Mouse (Mus musculus): Measurements from ENCODE around the gene Pacs1. TPM values are rescaled to one million over a fixed set of nuclear protein-coding genes. Genes with fewer than 3 reads are reported as not detected.

Gene Pacs1
- polyA plus RNA-seq (2015; fragmentation: Nextera tagmentation; extraction: Ambion mirVana) = 20.2 and 21.4 TPM in 2 replicates

GRCm38 (mm10) chr19:5272801-5273733, at the start of gene Pacs1:
Gene Pacs1 (minus strand): TSS chr19:5273119.
- Histone ChIP-seq H3K9me3 (replicated peaks) (no peaks in the 10 kb centered on the region), H3K36me3 (ENCODE audit: poor library complexity, severe bottlenecking) (peaks cover 41% of the 10 kb centered on the region), H3K27ac (peak within 1 kb of the TSS; percentile 86), H3K4me3 (peak within 1 kb of the TSS; percentile 93), H3K4me1 (peaks cover 34% of the 10 kb centered on the region), H3K4me2 (peak within 1 kb of the TSS; percentile 89), H3K9ac (peak within 1 kb of the TSS; percentile 94), H3K27me3 (no peaks in the 10 kb centered on the region)
- peak; percentile 89 for ATAC-seq
- under 1% methylated on average over 80 of the region's 97 CpGs for WGBS

GRCm38 (mm10) chr19:5313189-5313588, 40.3 kb upstream of the Pacs1 start:
- no peak overlapping the region for H3K27ac ChIP-seq
- H3K4me2 ChIP-seq = no peak overlapping the region
- H3K9me3 ChIP-seq (replicated peaks) = peaks cover 10% of the 10 kb centered on the region; the same call in 1 of the 2 replicates
- no peaks in the 10 kb centered on the region for H3K4me1 ChIP-seq
- no peak for ATAC-seq
- WGBS = 88% methylated on average over 8 of the region's 8 CpGs
- no peak overlapping the region for H3K9ac ChIP-seq
- no peaks in the 10 kb centered on the region for H3K27me3 ChIP-seq
- no peak overlapping the region for H3K4me3 ChIP-seq
- peaks cover under 1% of the 10 kb centered on the region; the same call in 1 of the 2 replicates for H3K36me3 ChIP-seq (ENCODE audit: poor library complexity, severe bottlenecking)

GRCm38 (mm10) chr19:5309025-5309424, 36.1 kb upstream of the Pacs1 start:
- H3K9ac ChIP-seq = no peak overlapping the region
- H3K4me2 ChIP-seq = no peak overlapping the region
- no peak overlapping the region for H3K27ac ChIP-seq
- no peaks in the 10 kb centered on the region for H3K4me1 ChIP-seq
- 83% methylated on average over 7 of the region's 7 CpGs for WGBS
- H3K27me3 ChIP-seq = no peaks in the 10 kb centered on the region
- H3K36me3 ChIP-seq (ENCODE audit: poor library complexity, severe bottlenecking) = peaks cover 40% of the 10 kb centered on the region
- peaks cover 9% of the 10 kb centered on the region for H3K9me3 ChIP-seq (replicated peaks)
- no peak overlapping the region for H3K4me3 ChIP-seq
- ATAC-seq = no peak

- Histone ChIP-seq H3K4me2 (peak overlapping the region; percentile 38), H3K9ac (no peak overlapping the region), H3K4me1 (no peaks in the 10 kb centered on the region), H3K27ac (no peak overlapping the region), H3K9me3 (replicated peaks) (peaks cover 9% of the 10 kb centered on the region), H3K4me3 (peak overlapping the region; percentile 7; the same call in 1 of the 2 replicates), H3K27me3 (no peaks in the 10 kb centered on the region), H3K36me3 (ENCODE audit: poor library complexity, severe bottlenecking) (peaks cover 57% of the 10 kb centered on the region)
- 46% methylated on average over 97 of the region's 98 CpGs for WGBS
- ATAC-seq = no peak
Measured at GRCm38 (mm10) chr19:5306968-5307734, 34.2 kb upstream of the Pacs1 start.

GRCm38 (mm10) chr19:5306279-5306678, 33.4 kb upstream of the Pacs1 start:
- Histone ChIP-seq H3K4me2 (no peak overlapping the region), H3K9me3 (replicated peaks) (peaks cover 9% of the 10 kb centered on the region), H3K27ac (no peak overlapping the region), H3K27me3 (no peaks in the 10 kb centered on the region), H3K4me3 (no peak overlapping the region), H3K9ac (no peak overlapping the region), H3K4me1 (no peaks in the 10 kb centered on the region), H3K36me3 (ENCODE audit: poor library complexity, severe bottlenecking) (peaks cover 57% of the 10 kb centered on the region)
- WGBS = 88% methylated on average over 6 of the region's 6 CpGs
- ATAC-seq = no peak

- 25% methylated on average over 4 of the region's 4 CpGs for WGBS
- no peak overlapping the region for H3K4me2 ChIP-seq
- H3K27me3 ChIP-seq = no peaks in the 10 kb centered on the region
- no peak overlapping the region for H3K9ac ChIP-seq
- H3K27ac ChIP-seq = no peak overlapping the region
- no peak for ATAC-seq
- peaks cover 22% of the 10 kb centered on the region for H3K4me1 ChIP-seq
- no peak overlapping the region for H3K4me3 ChIP-seq
- H3K9me3 ChIP-seq (replicated peaks) = peaks cover 6% of the 10 kb centered on the region
- H3K36me3 ChIP-seq (ENCODE audit: poor library complexity, severe bottlenecking) = peaks cover 49% of the 10 kb centered on the region
Measured at GRCm38 (mm10) chr19:5302455-5302854, 29.5 kb upstream of the Pacs1 start.

GRCm38 (mm10) chr19:5300588-5300987, 27.7 kb upstream of the Pacs1 start:
- Histone ChIP-seq H3K27ac (no peak overlapping the region), H3K4me3 (no peak overlapping the region), H3K9me3 (replicated peaks) (no peaks in the 10 kb centered on the region), H3K9ac (peak overlapping the region; percentile 34; the same call in 1 of the 2 replicates), H3K36me3 (ENCODE audit: poor library complexity, severe bottlenecking) (peaks cover 31% of the 10 kb centered on the region), H3K4me2 (no peak overlapping the region), H3K4me1 (peaks cover 31% of the 10 kb centered on the region), H3K27me3 (no peaks in the 10 kb centered on the region)
- ATAC-seq = no peak
- WGBS = 92% methylated on average over 6 of the region's 6 CpGs

GRCm38 (mm10) chr19:5297903-5298800, 25.2 kb upstream of the Pacs1 start, which contains the start of gene Gal3st3:
Gene Gal3st3 (plus strand): TSS chr19:5298331.
- WGBS = 5% methylated on average over 28 of the region's 32 CpGs
- Histone ChIP-seq H3K27ac (peak within 1 kb of the TSS; percentile 74), H3K27me3 (no peaks in the 10 kb centered on the region), H3K9ac (peak within 1 kb of the TSS; percentile 87), H3K36me3 (ENCODE audit: poor library complexity, severe bottlenecking) (peaks cover 17% of the 10 kb centered on the region), H3K4me1 (peaks cover 44% of the 10 kb centered on the region), H3K9me3 (replicated peaks) (no peaks in the 10 kb centered on the region), H3K4me3 (peak within 1 kb of the TSS; percentile 63), H3K4me2 (peak within 1 kb of the TSS; percentile 80)
- peak; percentile 62 for ATAC-seq

- peak overlapping the region; percentile 89; the same call in 1 of the 2 replicates for H3K4me2 ChIP-seq
- H3K27me3 ChIP-seq = no peaks in the 10 kb centered on the region
- WGBS = 83% methylated on average over 5 of the region's 5 CpGs
- H3K4me3 ChIP-seq = no peak overlapping the region
- H3K4me1 ChIP-seq = peaks cover 48% of the 10 kb centered on the region
- H3K27ac ChIP-seq = no peak overlapping the region
- peaks cover 22% of the 10 kb centered on the region for H3K36me3 ChIP-seq (ENCODE audit: poor library complexity, severe bottlenecking)
- ATAC-seq = no peak
- no peaks in the 10 kb centered on the region for H3K9me3 ChIP-seq (replicated peaks)
- H3K9ac ChIP-seq = no peak overlapping the region
Measured at GRCm38 (mm10) chr19:5296630-5297029, 23.7 kb upstream of the Pacs1 start.

GRCm38 (mm10) chr19:5295736-5296075, 22.8 kb upstream of the Pacs1 start:
- Histone ChIP-seq H3K4me3 (peak overlapping the region; percentile 89), H3K4me2 (peak overlapping the region; percentile 89), H3K27me3 (no peaks in the 10 kb centered on the region), H3K4me1 (peaks cover 47% of the 10 kb centered on the region), H3K9ac (peak overlapping the region; percentile 75), H3K9me3 (replicated peaks) (no peaks in the 10 kb centered on the region), H3K27ac (peak overlapping the region; percentile 88), H3K36me3 (ENCODE audit: poor library complexity, severe bottlenecking) (peaks cover 32% of the 10 kb centered on the region)
- 7% methylated on average over 13 of the region's 13 CpGs for whole genome bisulfite sequencing
- ATAC-seq = peak; percentile 46

- H3K27ac ChIP-seq = peak within 1 kb of the TSS; percentile 88
- peak within 1 kb of the TSS; percentile 89 for H3K4me2 ChIP-seq
- no peaks in the 10 kb centered on the region for H3K9me3 ChIP-seq (replicated peaks)
- H3K27me3 ChIP-seq = no peaks in the 10 kb centered on the region
- peak; percentile 98 for ATAC-seq
- peak within 1 kb of the TSS; percentile 89 for H3K4me3 ChIP-seq
- peak within 1 kb of the TSS; percentile 88 for H3K9ac ChIP-seq
- H3K4me1 ChIP-seq = peaks cover 42% of the 10 kb centered on the region
- 0% methylated on average over 45 of the region's 46 CpGs for WGBS
- H3K36me3 ChIP-seq (ENCODE audit: poor library complexity, severe bottlenecking) = peaks cover 37% of the 10 kb centered on the region
Measured at GRCm38 (mm10) chr19:5294972-5295735, 22.2 kb upstream of the Pacs1 start, which contains the start of gene Sf3b2. Gene Sf3b2 (minus strand): TSS chr19:5295455.
